Mouse (Mus musculus) ES-E14 (cell line): ENCODE data around the gene Ccdc125.

Experiments used
- CHD2 ChIP-seq: IDR thresholded peaks from 2 replicates; pipeline ENCODE4 v1.6.1; 2014; ENCODE audit warnings: mild to moderate bottlenecking, low read depth, low read length, inconsistent platforms
- HCFC1 ChIP-seq: IDR thresholded peaks from 2 replicates; pipeline ENCODE4 v1.6.1; 2012; ENCODE audit warnings: low read length, inconsistent platforms, borderline replicate concordance; ENCODE audit not compliant: insufficient read depth
- MAFK ChIP-seq: IDR thresholded peaks from 2 replicates; pipeline ENCODE4 v1.6.1; 2014; ENCODE audit warnings: mild to moderate bottlenecking, low read depth, low read length, inconsistent platforms; ENCODE audit not compliant: insufficient read depth
- ZC3H11A ChIP-seq: IDR thresholded peaks from 2 replicates; pipeline ENCODE4 v1.6.1; 2012; ENCODE audit warnings: low read depth, mild to moderate bottlenecking, inconsistent platforms, low read length, borderline replicate concordance
- ZNF384 ChIP-seq: IDR thresholded peaks from 2 replicates; pipeline ENCODE4 v1.6.1; 2012; ENCODE audit warnings: low read depth, low read length, inconsistent platforms

DNA sequence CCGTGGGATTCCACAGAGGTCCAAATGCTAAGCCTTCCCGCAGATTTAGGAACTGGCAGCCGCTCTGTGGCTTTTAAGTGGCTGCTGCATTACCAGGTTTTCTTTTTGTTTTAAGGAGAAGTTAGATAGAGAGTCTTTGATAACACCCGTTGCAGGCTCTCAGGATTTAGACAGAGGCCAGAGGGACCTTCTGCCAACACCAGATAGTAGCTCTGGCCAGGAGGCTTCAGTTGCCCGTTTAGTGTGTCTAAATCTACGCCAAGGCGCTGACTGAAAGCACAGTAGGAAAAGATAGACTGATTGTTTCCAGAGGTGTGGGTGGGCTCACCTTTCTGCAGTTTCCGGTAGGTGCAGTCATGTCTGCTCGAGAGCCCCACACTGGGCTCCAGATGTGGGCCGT, 55.7 kb downstream of the Ccdc125 start:
- TF ChIP-seq HCFC1 (no peak), MAFK (no peak), ZC3H11A (no peak), ZNF384 (no peak), CHD2 (no peak)
